Mouse (Mus musculus): ENCODE data around the gene Tbc1d9. TPM values are rescaled to one million over a fixed set of nuclear protein-coding genes. Genes with fewer than 3 reads are reported as not detected.

Tbc1d9 gene
- total and polyA plus RNA-seq, 2 experiments, result 0.62 to 1.6 TPM

- Histone ChIP-seq H3K27me3 (ENCODE audit: control insufficient read depth, insufficient read depth, low read length) (no peaks in the 10 kb centered on the region), H3K79me2 (ENCODE audit: control insufficient read depth, insufficient read depth, low read length) (no peaks in the 10 kb centered on the region), H3K4me1 (ENCODE audit: control insufficient read depth, insufficient read depth, low read length) (no peaks in the 10 kb centered on the region), H3K36me3 (ENCODE audit: control insufficient read depth, insufficient read depth, low read length) (no peaks in the 10 kb centered on the region), H3K9ac (ENCODE audit: low read depth, low read length) (no peak overlapping the region), H3K27ac (replicated peaks; ENCODE audit: insufficient read depth, low read depth, low read length) (no peak overlapping the region), H3K4me3 (ENCODE audit: insufficient read depth, low read depth, low read length) (no peak overlapping the region)
- TF ChIP-seq CTCF (IDR thresholded peaks at IDR 0.05; ENCODE audit: low read depth, low read length) (no peak), POLR2A (IDR thresholded peaks at IDR 0.05; ENCODE audit: extremely low read depth, insufficient read depth, low read length) (no peak)
- WGBS, result 86% methylated on average over 5 of the region's 5 CpGs
- no peak for DNase-seq (ENCODE audit: extremely low read depth, low read depth, low spot score)
These were observed 59.7 kb downstream of the Tbc1d9 start for GRCm38 (mm10) chr8:83224754-83225416.

- Histone ChIP-seq H3K9ac (ENCODE audit: low read depth, low read length) (no peak overlapping the region), H3K27me3 (ENCODE audit: control insufficient read depth, insufficient read depth, low read length) (no peaks in the 10 kb centered on the region), H3K79me2 (ENCODE audit: control insufficient read depth, insufficient read depth, low read length) (no peaks in the 10 kb centered on the region), H3K27ac (replicated peaks; ENCODE audit: insufficient read depth, low read depth, low read length) (no peak overlapping the region), H3K36me3 (ENCODE audit: control insufficient read depth, insufficient read depth, low read length) (no peaks in the 10 kb centered on the region), H3K4me1 (ENCODE audit: control insufficient read depth, insufficient read depth, low read length) (no peaks in the 10 kb centered on the region), H3K4me3 (ENCODE audit: insufficient read depth, low read depth, low read length) (no peak overlapping the region)
- no peak for DNase-seq (ENCODE audit: extremely low read depth, low read depth, low spot score)
- TF ChIP-seq POLR2A (IDR thresholded peaks at IDR 0.05; ENCODE audit: extremely low read depth, insufficient read depth, low read length), result no peak
- TF ChIP-seq CTCF (IDR thresholded peaks at IDR 0.05; ENCODE audit: low read depth, low read length), result no peak
- WGBS, result 84% methylated on average over 2 of the region's 2 CpGs
These were observed 60.4 kb downstream of the Tbc1d9 start for GRCm38 (mm10) chr8:83225598-83225997.

GRCm38 (mm10) chr8:83227336-83227735 is 62.2 kb downstream of the Tbc1d9 start:
- no peak for DNase-seq (ENCODE audit: extremely low read depth, low read depth, low spot score)
- H3K79me2 ChIP-seq (ENCODE audit: control insufficient read depth, insufficient read depth, low read length), result no peaks in the 10 kb centered on the region
- no peaks in the 10 kb centered on the region for H3K36me3 ChIP-seq (ENCODE audit: control insufficient read depth, insufficient read depth, low read length)
- no peak overlapping the region for H3K27ac ChIP-seq (replicated peaks; ENCODE audit: insufficient read depth, low read depth, low read length)
- no peak for TF ChIP-seq CTCF (IDR thresholded peaks at IDR 0.05; ENCODE audit: low read depth, low read length)
- no peak for TF ChIP-seq POLR2A (IDR thresholded peaks at IDR 0.05; ENCODE audit: extremely low read depth, insufficient read depth, low read length)
- 80% methylated on average over 5 of the region's 5 CpGs for WGBS
- H3K9ac ChIP-seq (ENCODE audit: low read depth, low read length), result no peak overlapping the region
- H3K4me3 ChIP-seq (ENCODE audit: insufficient read depth, low read depth, low read length), result no peak overlapping the region
- no peaks in the 10 kb centered on the region for H3K27me3 ChIP-seq (ENCODE audit: control insufficient read depth, insufficient read depth, low read length)
- H3K4me1 ChIP-seq (ENCODE audit: control insufficient read depth, insufficient read depth, low read length), result no peaks in the 10 kb centered on the region

GRCm38 (mm10) chr8:83233099-83233498 is 67.9 kb downstream of the Tbc1d9 start:
- no peak overlapping the region for H3K9ac ChIP-seq (ENCODE audit: low read depth, low read length)
- H3K36me3 ChIP-seq (ENCODE audit: control insufficient read depth, insufficient read depth, low read length), result no peaks in the 10 kb centered on the region
- no peaks in the 10 kb centered on the region for H3K4me1 ChIP-seq (ENCODE audit: control insufficient read depth, insufficient read depth, low read length)
- no peaks in the 10 kb centered on the region; the same call in 1 of the 2 replicates for H3K79me2 ChIP-seq (ENCODE audit: control insufficient read depth, insufficient read depth, low read length)
- no peak for DNase-seq (ENCODE audit: extremely low read depth, low read depth, low spot score)
- no peak overlapping the region for H3K27ac ChIP-seq (replicated peaks; ENCODE audit: insufficient read depth, low read depth, low read length)
- no peak for TF ChIP-seq POLR2A (IDR thresholded peaks at IDR 0.05; ENCODE audit: extremely low read depth, insufficient read depth, low read length)
- no peak for TF ChIP-seq CTCF (IDR thresholded peaks at IDR 0.05; ENCODE audit: low read depth, low read length)
- WGBS, result 74% methylated on average over 4 of the region's 4 CpGs
- no peaks in the 10 kb centered on the region for H3K27me3 ChIP-seq (ENCODE audit: control insufficient read depth, insufficient read depth, low read length)
- H3K4me3 ChIP-seq (ENCODE audit: insufficient read depth, low read depth, low read length), result no peak overlapping the region

GRCm38 (mm10) chr8:83239341-83239740 is 74.2 kb downstream of the Tbc1d9 start:
- Histone ChIP-seq H3K27ac (replicated peaks; ENCODE audit: insufficient read depth, low read depth, low read length) (no peak overlapping the region), H3K79me2 (ENCODE audit: control insufficient read depth, insufficient read depth, low read length) (no peaks in the 10 kb centered on the region; the same call in 1 of the 2 replicates), H3K9ac (ENCODE audit: low read depth, low read length) (no peak overlapping the region), H3K4me3 (ENCODE audit: insufficient read depth, low read depth, low read length) (no peak overlapping the region), H3K27me3 (ENCODE audit: control insufficient read depth, insufficient read depth, low read length) (no peaks in the 10 kb centered on the region), H3K4me1 (ENCODE audit: control insufficient read depth, insufficient read depth, low read length) (no peaks in the 10 kb centered on the region), H3K36me3 (ENCODE audit: control insufficient read depth, insufficient read depth, low read length) (no peaks in the 10 kb centered on the region)
- TF ChIP-seq CTCF (IDR thresholded peaks at IDR 0.05; ENCODE audit: low read depth, low read length), result no peak
- TF ChIP-seq POLR2A (IDR thresholded peaks at IDR 0.05; ENCODE audit: extremely low read depth, insufficient read depth, low read length), result no peak
- DNase-seq (ENCODE audit: extremely low read depth, low read depth, low spot score), result no peak

GRCm38 (mm10) chr8:83244151-83244550 is 79.0 kb downstream of the Tbc1d9 start:
- Histone ChIP-seq H3K4me1 (ENCODE audit: control insufficient read depth, insufficient read depth, low read length) (no peaks in the 10 kb centered on the region), H3K36me3 (ENCODE audit: control insufficient read depth, insufficient read depth, low read length) (no peaks in the 10 kb centered on the region), H3K4me3 (ENCODE audit: insufficient read depth, low read depth, low read length) (no peak overlapping the region), H3K27ac (replicated peaks; ENCODE audit: insufficient read depth, low read depth, low read length) (no peak overlapping the region), H3K9ac (ENCODE audit: low read depth, low read length) (no peak overlapping the region), H3K27me3 (ENCODE audit: control insufficient read depth, insufficient read depth, low read length) (no peaks in the 10 kb centered on the region), H3K79me2 (ENCODE audit: control insufficient read depth, insufficient read depth, low read length) (no peaks in the 10 kb centered on the region)
- TF ChIP-seq POLR2A (IDR thresholded peaks at IDR 0.05; ENCODE audit: extremely low read depth, insufficient read depth, low read length) (no peak), CTCF (IDR thresholded peaks at IDR 0.05; ENCODE audit: low read depth, low read length) (no peak)
- WGBS, result 82% methylated on average over 7 of the region's 7 CpGs
- DNase-seq (ENCODE audit: extremely low read depth, low read depth, low spot score), result peak; percentile 17

Data from liver, adult 2 months (tissue).